In genomic region chr13:105377038-105377437, GRCm38 (mm10) we compare ENCODE assay signal across 9 mouse cellular contexts.
A peak's percentile ranks its signal among the peaks of the same experiment; 100 is the strongest.
DNase-seq lines count a peak whose midpoint lies in the region; ATAC-seq and TF ChIP-seq lines count a peak whose summit lies in the region.
"Had no signal": no experiment of that assay in that cellular context is flagged by ENCODE, and none has a peak within 500 bp of the region (broad histone marks: within the 10 kb centered on the region; RNA-seq: fewer than 3 reads in every experiment).

No protein-coding gene starts in this region.

- H3K9ac ChIP-seq in ES-E14 (ENCODE audit: insufficient read depth, low read depth, low read length, poor library complexity, severe bottlenecking): no peak overlapping the region
- no peak overlapping the region for H3K9ac ChIP-seq in hindbrain, embryonic 14.5 days
- H3K9ac ChIP-seq in lung, postnatal 0 days (replicated peaks; ENCODE audit: low read depth): no peak overlapping the region
- H3K9ac ChIP-seq: heart, embryonic 13.5 days had no signal

- in situ Hi-C loops in ES-E14 (cut with MboI; ENCODE audit: low sequenced_read_pairs in 2 of 2, unreplicated experiment in 2 of 2): loop anchor here in 1 of 2 experiments (10.0 kb wide), 1 partner anchor 432 kb away; no protein-coding TSS in a partner anchor

- WGBS in hindbrain, embryonic 14.5 days: 2% methylated on average over 2 of the region's 2 CpGs
- 0% methylated on average over 2 of the region's 2 CpGs for WGBS in lung, postnatal 0 days

- TF ChIP-seq CTCF in lung, postnatal 0 days (IDR thresholded peaks at IDR 0.05): peak; percentile 80

- no peak for TF ChIP-seq EP300 in lung, postnatal 0 days (IDR thresholded peaks at IDR 0.05)

- no peaks in the 10 kb centered on the region for H3K36me3 ChIP-seq in ES-E14 (ENCODE audit: control insufficient read depth, insufficient read depth, low read length, poor library complexity, severe bottlenecking)
- H3K36me3 ChIP-seq in hindbrain, embryonic 14.5 days (replicated peaks; ENCODE audit: control insufficient read depth, insufficient read depth): no peaks in the 10 kb centered on the region
- no peaks in the 10 kb centered on the region for H3K36me3 ChIP-seq in lung, postnatal 0 days (ENCODE audit: insufficient read depth, low read length)
- H3K36me3 ChIP-seq: heart, embryonic 13.5 days had no signal

- ATAC-seq in hindbrain, embryonic 14.5 days (ENCODE audit: low FRiP score): peak; percentile 84
- ATAC-seq in lung, postnatal 0 days: peak; percentile 76

- H3K9me3 ChIP-seq in ES-E14 (ENCODE audit: control insufficient read depth, insufficient read depth, low read depth, low read length): no peaks in the 10 kb centered on the region
- no peaks in the 10 kb centered on the region for H3K9me3 ChIP-seq in hindbrain, embryonic 14.5 days (ENCODE audit: control insufficient read depth, low read length)
- no peaks in the 10 kb centered on the region for H3K9me3 ChIP-seq in lung, postnatal 0 days (ENCODE audit: low read length)
- H3K9me3 ChIP-seq: heart, embryonic 13.5 days had no signal

- H3K4me2 ChIP-seq in hindbrain, embryonic 14.5 days (replicated peaks): no peak overlapping the region
- no peak overlapping the region for H3K4me2 ChIP-seq in lung, postnatal 0 days (replicated peaks; ENCODE audit: low read depth, low read length)
- H3K4me2 ChIP-seq: heart, embryonic 13.5 days had no signal

- no peaks in the 10 kb centered on the region for H3K27me3 ChIP-seq in hindbrain, embryonic 14.5 days (ENCODE audit: control insufficient read depth, insufficient read depth, low read length)
- H3K27me3 ChIP-seq in lung, postnatal 0 days (replicated peaks; ENCODE audit: insufficient read depth, low read length): no peaks in the 10 kb centered on the region
- H3K27me3 ChIP-seq: heart, embryonic 13.5 days had no signal

- no peak overlapping the region for H3K4me3 ChIP-seq in ES-E14 (ENCODE audit: insufficient read depth in 1 of 2, low read depth in 1 of 2, low read length in 2 of 2, poor library complexity in 1 of 2, severe bottlenecking in 1 of 2)
- H3K4me3 ChIP-seq in hindbrain, embryonic 14.5 days (replicated peaks; ENCODE audit: low read length): no peak overlapping the region
- H3K4me3 ChIP-seq in lung, postnatal 0 days (ENCODE audit: low read depth, low read length): no peak overlapping the region
- H3K4me3 ChIP-seq: heart, embryonic 13.5 days had no signal

- DNase-seq in ES-E14 (ENCODE audit: low read depth, low spot score): peak; percentile 39
- DNase-seq in c-Kit-positive CD71-positive TER-119-negative erythroid progenitor cells, embryonic 14.5 days (ENCODE audit: low read depth): peak; percentile 16
- DNase-seq in forelimb bud, embryonic 11.5 days (ENCODE audit: low read depth, low spot score): peak; percentile 60
- peak; percentile 76 for DNase-seq in hindbrain, embryonic 14.5 days (ENCODE audit: low spot score)
- DNase-seq in layer of hippocampus, postnatal 14 days (ENCODE audit: low spot score in 2 of 2): peak; percentile 66 to 67
- DNase-seq in lung, postnatal 0 days (ENCODE audit: low spot score): peak; percentile 79
- DNase-seq in ovary, postnatal 36 days (ENCODE audit: low spot score): peak; percentile 71
- DNase-seq in thymus, postnatal 4 days: peak; percentile 86

- no peak overlapping the region for H3K27ac ChIP-seq in ES-E14 (ENCODE audit: insufficient read depth, low read depth, low read length, poor library complexity, severe bottlenecking)
- no peak overlapping the region for H3K27ac ChIP-seq in hindbrain, embryonic 14.5 days
- H3K27ac ChIP-seq in lung, postnatal 0 days (ENCODE audit: low read length): no peak overlapping the region
- H3K27ac ChIP-seq: heart, embryonic 13.5 days had no signal

- H3K4me1 ChIP-seq in ES-E14 (ENCODE audit: control insufficient read depth in 2 of 2, insufficient read depth in 2 of 2, low read length in 2 of 2, poor library complexity in 1 of 2): no peaks in the 10 kb centered on the region
- no peaks in the 10 kb centered on the region for H3K4me1 ChIP-seq in hindbrain, embryonic 14.5 days (replicated peaks; ENCODE audit: control insufficient read depth, insufficient read depth, low read length)
- H3K4me1 ChIP-seq in lung, postnatal 0 days (ENCODE audit: insufficient read depth, low read depth, low read length): no peaks in the 10 kb centered on the region
- H3K4me1 ChIP-seq: heart, embryonic 13.5 days had no signal

TF ChIP-seq in ES-E14, 5 proteins besides CTCF, POLR2A, EP300 and RAD21:
- TF ChIP-seq HCFC1 (IDR thresholded peaks at IDR 0.05; ENCODE audit: borderline replicate concordance, insufficient read depth, low read length) (no peak), MAFK (IDR thresholded peaks at IDR 0.05; ENCODE audit: insufficient read depth, low read depth, low read length) (no peak), ZC3H11A (IDR thresholded peaks at IDR 0.05; ENCODE audit: borderline replicate concordance, low read depth, low read length) (peak; percentile 59; the same call in 1 of the 2 replicates)

Comparison
In these comparisons a context has a peak if more than half of its experiments do, and no peak if none do; other contexts are left out.
1. DNase-seq: peak in every context shown above with its lines; median percentile 86 in thymus, postnatal 4 days; 79 in lung, postnatal 0 days; 76 in hindbrain, embryonic 14.5 days; 71 in ovary, postnatal 36 days; 66 in layer of hippocampus, postnatal 14 days; 60 in forelimb bud, embryonic 11.5 days; 39 in ES-E14; 16 in c-Kit-positive CD71-positive TER-119-negative erythroid progenitor cells, embryonic 14.5 days.